Mouse (Mus musculus) CD8-positive naive resting alpha-beta T cell, adult 2 months (primary cell): Measurements from ENCODE around the gene Pakap.

Source experiments
- DNase-seq, 2 experiments: peaks; one replicate each; pipeline ENCODE4 v3.0.0; 2022; ENCODE audit warnings: low read depth in 2 of 2, low spot score in 2 of 2

Gene Pakap

DNA sequence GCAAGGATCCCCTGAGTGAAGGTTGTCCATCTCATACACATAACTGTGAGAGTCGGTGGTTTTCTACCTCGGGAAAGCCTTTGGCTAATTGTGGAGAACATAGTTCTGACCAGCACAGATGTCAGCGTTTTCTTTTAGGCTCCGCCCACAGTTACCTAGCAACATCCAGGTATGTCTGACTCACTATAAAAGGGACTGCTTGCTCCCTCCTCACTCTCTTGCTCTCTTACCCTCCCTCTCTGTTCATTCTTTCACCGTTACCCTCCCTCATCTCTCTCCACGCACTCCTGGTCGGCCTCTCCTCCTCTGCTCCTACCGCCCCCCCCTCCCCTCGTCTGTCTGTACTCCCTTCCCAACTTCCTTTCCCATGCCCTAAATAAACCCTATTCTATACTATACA is 336.7 kb downstream of the Pakap start:
- no peak for DNase-seq

DNA sequence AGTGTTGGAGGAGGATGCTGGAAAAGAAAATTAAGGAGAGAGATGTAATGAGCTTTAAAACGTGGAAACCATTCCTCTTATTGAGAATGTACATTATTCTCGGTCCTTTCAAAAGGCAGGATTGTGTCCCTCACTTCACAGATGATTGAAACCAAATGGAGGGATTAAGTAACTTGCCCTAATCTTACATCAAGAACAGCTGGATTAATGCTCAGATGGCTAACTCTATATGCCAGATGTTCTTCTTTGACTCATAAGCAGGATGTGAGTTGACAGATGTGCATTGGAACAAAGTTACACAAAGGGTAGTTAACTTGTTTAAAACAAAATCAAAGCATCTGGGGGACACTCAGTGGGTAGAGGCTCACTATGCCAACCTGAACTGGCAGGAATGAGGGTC is 338.7 kb downstream of the Pakap start:
- no peak for DNase-seq

DNA sequence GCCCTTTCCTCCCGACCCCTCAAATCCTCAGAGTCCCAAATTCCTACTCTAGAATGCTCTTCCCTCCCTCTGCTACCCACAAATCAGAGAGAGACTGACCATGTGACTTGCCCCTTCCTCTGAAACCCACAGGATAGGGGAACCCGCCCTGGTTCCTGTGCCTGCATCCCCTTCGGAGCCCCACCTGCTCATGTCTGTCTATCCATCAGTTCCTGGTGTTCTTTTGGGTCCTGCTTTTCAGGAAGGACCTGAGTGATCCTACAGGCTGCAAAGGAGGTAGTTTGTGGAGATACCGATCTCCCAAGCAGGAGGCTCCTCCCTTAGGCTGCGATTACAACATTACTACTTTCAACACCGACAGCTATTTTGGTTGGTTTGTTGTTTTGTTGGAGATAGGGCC is 340.9 kb downstream of the Pakap start:
- no peak for DNase-seq

DNA sequence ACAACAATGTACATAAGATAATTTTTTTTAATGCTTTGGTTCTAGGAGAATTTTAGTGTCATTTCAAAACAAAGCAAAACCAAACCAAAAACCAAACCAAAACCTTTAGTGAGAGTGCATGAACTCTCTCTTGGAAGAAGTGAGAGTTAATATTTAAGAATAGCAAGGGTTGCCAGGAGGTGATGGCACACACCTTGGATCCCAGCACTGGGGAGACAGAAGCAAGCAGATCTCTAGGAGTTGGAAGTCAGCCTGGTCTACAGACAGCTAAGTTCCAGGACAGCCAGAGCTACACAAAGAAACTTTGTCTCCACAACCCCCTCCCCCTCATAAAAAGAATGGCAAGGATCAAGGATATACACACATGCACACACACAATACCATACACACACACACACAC is 345.0 kb downstream of the Pakap start:
- no peak for DNase-seq

DNA sequence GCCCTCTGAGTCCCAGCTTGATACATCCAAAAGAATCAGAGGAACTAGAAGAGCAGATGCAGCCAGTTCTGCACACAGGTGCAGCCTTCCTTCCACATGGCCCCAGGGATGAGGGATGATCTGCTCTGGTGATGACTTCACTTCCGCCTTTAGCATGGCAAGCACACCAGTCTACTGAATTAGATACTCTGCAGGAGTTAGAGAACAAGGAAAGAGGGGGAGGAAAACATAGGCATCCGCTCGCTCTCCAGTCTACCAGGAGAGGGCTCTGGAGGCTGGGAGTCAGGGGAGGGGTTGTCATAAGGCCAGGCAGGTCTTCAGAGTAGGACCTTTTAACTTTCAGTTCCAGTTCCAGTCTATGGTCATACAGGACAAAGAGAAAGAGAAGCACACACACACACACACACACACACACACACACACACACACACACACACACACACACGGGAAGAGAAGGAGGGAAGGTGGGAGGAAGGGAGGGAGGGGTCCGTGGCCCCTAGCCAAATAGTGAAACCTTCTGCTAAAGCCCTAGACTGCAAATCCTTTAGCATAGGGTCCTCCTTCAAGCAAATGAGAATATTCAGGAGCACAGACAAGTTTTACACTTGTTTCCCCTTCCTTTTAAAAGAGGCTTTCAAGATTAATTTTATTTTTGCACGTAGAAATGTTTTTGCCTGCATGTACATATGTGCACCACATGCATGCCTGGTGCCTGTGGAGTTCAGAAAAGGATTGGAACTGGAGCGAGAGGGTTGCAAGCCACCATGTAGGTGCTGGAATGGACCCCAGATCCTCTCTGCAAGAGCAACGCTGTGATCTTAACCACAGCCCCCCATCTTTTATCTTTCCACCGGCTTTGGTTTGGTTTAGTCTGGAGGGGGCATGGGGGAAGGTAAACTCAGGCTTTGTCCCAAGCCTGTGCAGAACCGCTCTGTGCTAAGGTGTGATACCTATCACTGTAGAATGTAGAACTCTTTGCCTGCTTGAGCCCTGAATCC is 346.5 kb downstream of the Pakap start:
- DNase-seq = no peak

DNA sequence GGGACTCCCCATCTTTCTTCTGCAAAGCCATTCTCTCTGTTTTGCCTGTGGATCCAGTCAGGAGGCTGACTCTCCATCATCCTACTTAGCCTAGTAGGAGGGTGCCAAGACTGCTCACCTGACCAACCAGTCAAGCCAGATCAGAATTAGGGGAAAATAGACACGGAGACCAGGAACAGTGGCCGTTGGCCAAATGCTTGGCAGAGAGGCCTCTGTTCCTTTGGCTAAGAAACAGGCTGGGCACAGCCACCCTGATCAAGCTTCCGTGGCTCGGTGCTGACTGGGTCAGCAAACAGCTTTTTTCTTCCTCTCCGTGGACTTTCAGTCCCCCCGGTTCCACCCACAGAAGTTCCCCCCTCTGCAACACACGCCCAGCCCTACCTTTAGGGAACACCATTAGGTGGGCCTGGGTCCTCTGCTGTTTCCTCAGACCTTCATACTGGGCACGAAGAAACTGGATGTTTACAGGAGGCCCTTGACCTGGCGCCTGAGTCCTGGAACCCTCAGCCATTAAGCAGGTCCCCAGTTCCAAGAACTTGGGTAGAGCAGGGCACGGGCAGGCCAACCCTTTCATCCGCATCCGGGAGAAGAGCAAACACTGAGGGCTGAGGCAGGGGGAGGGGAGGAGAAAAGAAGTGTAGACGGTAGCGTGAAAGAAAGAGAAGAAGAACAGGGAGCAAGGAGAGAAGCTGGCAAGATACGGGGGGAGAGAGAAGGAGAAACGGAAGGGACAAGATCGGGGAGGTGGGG is 347.4 kb downstream of the Pakap start:
- peak in 1 of 2 experiments; percentile 23 for DNase-seq

DNA sequence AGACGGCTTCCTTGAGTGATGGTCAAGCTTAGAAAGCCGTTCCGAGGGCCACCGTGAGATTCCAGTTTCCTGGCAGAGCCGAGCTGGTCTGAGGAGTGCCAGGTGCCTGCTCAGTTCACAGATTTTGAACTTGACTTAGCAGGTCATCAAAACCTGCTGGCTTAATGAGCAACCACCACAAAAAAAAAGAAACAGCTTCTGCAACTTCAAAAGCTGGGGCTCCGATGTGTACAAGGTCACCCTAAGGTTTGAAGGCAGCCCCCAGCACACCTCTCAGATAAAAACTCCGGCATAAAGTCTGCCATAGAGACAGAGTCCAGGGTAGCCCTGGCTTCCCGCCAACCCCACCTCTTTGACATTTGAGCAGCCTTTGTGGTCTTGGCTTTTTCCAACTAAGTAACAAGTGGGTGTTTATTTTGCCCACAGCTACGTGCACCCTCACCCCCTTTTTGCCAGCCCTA is 348.3 kb downstream of the Pakap start, which contains the start of gene D630039A03Rik:
Gene D630039A03Rik (minus strand): TSS at position 97 of the 461 bp plus-strand sequence.
- peak; percentile 28 to 34 for DNase-seq

DNA sequence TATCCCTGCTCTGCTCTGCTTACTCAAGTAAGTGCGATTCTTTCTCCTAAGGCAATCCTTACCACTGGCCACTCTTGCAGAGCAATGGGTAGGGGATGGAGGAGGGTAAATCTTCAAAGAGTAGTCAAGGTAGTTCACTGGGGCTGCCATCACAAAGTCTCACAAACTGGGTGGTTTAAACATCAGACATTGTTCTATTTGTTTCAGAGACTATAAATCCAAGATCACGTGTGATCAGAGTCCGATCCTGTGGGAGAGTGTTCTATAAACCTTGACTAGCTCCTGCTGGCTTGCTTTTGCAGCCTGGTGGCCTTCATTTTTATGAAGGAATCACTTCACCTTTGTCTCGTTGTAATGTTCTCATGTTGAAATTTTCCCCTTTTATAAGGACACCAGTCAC is 348.7 kb downstream of the Pakap start:
- DNase-seq = no peak

DNA sequence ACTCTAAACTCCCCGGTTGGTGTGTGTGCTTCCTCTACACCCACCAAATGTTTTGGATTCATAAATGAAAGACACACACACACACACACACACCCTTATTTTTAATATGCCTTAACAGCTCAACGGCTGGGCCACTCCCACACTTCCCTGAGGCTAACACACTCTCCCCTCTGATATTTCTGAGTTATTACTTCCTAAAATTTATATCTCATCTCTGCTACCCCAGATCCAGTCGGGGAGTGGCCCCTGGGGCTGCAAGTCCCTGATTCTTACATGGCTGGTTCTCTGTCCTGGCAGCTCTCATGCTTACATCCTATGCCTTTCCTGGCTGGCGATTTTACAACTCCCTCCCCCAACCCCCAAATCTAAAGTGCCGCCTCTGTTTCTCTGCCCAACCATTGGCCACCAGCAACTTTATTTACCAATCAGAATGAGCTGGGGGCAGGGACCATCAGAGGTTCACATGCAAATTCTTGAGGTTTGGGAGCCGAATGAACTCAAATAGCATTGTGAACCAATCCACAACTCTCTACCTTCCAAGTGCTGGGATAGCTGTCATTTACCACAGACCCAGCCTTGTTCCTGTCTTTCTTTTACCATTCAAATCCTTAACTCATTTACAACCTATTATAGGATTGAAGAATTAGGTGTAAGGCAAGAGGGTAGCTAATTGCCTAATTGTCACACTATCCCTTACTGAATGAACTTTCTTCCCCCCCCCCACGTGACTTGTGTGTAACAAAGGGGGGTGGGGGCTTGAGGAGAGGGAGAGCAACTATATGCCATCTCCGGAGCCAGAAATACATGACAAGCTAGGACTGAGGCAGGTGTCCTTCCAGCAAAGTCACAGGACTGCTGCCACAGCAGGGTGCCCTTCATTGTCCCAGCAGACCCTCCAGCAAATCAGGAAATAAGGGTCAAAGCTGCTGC is 351.8 kb downstream of the Pakap start:
- no peak for DNase-seq

DNA sequence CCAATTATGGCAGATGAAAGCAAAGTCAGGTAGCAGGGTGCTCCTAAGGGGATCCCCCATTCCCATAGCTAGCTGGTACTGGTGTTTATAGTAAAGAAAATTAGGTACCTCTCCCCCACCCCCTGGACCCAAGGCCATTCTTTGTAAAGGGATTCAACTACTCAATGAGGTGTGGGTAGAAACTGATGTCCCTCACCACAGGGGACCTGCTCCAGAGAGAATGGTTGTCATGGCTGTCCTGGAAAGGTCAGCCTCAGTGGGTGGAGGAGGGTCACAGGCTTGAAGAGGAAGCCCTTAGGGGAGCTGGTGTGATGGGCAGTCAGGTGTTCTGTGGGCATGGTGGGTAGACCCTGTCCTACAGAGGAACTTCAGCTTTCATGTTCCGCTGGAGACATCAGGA is 352.5 kb downstream of the Pakap start:
- DNase-seq = no peak

DNA sequence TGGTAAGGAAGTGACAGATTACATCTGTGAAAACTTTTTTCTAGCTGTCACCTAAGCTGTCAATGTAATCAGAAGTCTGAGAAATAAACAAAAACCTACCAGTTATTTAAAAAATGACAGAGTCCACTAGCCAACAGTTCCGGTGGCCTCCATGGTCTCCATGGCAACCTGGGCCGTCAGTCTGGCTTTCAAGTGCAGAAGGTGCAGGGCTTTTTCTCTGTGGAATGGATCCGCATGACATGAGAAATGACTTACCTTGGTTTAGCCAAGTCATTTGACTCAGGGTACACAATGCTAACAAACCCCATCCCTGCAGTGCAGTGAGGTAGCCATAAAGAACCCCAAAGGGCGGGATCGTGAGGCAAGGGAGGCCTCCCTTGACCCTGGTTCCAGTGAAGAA is 354.2 kb downstream of the Pakap start:
- DNase-seq = no peak

DNA sequence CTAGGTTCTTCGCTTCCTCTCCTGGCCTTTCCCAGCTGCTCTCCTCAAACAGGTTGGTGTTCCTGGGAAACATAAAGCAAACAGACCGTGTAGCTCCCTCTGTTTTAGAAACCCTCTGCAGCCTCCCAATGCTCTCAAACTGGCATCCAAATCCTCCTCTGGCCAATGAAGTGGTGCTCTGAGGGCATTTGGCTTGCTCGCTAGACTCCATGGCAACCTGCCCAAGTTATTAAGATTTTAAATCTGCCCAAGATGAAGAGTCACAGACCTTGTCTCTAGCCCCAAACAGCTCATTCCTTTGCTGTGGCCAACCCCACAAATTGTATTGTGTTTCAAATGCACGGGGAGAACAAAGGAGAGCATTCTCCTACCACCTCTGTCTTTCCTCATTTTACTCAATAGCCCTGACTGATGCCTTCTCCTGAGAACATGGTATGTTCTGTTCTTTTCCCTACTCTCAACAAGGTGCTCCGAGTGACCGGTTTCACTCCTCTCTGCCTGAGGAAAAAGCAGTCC is 356.6 kb downstream of the Pakap start:
- DNase-seq = no peak

DNA sequence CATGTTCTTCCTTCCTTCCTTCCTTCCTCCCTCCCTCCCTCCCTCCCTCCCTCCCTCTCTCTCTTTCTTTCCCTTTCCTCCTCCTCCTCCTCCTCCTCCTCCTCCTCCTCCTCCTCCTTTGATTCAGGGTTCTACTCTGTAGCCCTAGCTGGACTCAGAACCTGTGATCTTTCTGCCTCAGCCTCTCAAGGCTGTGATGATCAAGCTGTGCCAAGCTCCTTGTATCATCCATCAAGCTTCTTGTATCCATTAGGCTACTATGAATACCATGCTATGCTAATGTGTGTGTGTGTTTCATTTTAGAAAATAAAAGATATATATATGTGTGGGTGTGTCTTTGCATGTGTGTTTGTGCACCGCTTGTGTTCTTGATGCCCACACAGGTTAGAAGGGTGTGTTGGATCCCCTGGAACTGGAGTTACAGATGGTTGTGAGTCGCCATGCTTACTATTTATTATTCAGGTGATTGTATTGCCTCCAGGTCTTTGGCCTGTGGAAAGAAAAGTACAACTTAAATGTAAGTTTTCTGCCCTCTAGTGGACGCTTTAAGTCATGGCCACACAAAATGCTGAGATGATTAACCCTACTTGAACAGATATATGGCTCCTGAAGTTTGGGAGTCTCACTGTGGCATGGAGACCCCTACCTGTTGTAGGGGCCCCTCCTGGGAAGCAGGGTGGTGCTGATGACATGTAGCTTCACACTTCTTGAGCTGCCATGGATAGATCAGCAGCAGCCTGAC is 359.7 kb downstream of the Pakap start:
- DNase-seq = peak in 1 of 2 experiments; percentile 29

DNA sequence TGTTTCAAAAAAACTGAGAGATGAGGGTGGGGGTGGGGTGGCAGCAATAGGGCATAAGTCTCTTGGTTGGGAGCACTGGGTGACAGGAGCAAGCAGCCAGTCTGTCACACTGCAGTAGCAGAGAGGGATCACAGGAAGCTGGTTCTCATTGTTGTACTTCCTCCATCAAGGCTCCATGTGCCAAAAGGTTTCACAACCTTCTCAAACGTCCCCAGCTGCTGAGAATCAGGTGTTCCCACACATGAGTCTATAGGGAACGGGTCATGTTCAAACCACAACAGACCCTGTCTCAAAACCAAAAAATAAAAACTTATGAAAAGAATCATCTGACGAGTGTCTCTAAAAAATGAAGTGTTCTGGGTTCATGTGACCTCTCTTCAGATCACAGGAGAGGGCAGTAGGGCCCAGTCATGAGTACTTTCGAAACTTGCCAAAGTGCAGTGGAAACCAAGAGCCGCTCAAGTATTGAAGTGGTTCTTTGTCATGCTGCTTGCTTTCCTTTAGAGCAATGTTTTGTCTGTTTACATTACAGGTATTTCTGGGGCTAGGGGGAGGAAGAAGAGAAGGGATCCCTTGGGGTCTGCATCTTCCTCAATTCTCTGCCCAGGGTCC is 362.7 kb downstream of the Pakap start:
- no peak for DNase-seq

DNA sequence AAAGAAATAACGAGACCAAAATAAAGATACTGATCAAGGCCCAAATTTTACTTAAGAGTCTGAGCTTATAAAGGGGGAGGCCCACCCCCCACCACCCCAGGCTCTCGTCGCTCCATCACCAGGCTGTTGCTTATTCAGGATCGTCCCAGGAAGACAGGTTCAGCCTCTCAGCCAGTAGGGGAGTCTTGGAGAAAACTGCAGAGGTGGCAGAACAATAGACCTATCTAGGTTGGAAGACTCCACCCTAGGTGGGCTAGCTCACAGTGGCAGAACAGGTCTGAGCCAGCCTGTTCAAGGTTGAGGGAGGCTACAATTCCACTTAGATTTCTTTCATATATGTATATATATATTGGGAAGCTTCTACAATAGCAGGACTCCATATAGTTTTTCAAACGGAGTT is 366.2 kb downstream of the Pakap start:
- DNase-seq = no peak

DNA sequence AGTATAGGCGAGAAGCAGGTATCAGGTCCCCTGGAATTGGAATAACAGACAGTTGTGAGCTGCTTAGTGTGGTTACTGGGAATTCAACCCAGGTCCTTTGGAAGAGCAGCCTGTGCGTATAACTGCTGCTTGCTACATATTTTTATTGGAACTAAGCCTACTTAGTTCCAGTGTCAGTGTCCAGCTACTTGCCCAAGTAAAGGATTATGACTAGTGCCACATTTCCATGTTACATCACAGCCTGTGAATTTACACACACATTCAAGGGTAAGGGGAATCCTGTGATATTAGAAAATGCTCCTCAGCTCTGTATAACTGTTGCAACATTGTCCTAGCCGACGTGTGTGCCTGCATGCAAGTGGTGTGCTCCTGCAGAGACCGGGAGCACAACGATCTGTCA is 369.3 kb downstream of the Pakap start:
- no peak for DNase-seq

DNA sequence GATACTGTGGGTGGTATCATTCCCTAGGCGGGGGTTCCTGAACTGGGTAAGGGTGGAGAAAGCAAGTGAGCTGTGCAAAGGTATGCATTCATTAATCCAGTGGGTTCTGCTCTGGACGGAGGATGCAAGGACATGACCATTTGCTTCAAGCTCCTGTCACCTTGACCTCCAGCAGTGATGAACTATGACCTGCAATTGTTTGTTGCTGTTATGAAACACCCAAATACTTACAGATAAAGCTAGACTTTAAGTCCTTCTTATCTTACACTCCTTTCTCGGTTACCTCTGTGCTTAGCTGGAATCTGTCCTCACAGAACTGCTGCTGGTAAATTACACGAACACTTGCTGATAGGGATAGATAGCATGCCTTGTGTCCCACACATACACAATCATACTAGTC is 372.7 kb downstream of the Pakap start:
- DNase-seq = no peak

DNA sequence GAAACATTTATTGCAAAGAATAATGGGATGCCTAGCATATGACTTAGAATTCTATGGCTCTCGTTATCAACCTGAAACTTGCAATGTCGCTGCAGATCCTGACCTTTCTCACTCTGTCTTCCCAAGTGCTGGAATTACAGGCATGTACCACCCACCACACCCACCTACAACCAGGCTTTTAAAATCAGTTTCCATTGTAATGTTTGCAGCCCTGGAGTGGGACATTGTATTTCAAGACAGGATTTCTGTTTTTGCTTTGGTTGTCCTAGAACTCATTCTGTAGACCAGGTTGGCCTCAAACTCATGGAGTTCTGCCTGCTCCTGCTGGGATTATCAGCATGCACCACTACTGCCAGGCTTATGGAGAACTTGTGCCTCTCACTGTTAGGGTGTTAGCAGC is 374.9 kb downstream of the Pakap start:
- DNase-seq = no peak
